Mouse (Mus musculus): ENCODE results near the gene Gm10024.
A peak's percentile ranks its signal among the peaks of the same experiment; 100 is the strongest.
"Not testable (repeated sequence)": the region's sequence is repeated elsewhere in the genome, so short reads cannot be mapped to it uniquely, and the experiment has no call there.

Gene Gm10024

DNA sequence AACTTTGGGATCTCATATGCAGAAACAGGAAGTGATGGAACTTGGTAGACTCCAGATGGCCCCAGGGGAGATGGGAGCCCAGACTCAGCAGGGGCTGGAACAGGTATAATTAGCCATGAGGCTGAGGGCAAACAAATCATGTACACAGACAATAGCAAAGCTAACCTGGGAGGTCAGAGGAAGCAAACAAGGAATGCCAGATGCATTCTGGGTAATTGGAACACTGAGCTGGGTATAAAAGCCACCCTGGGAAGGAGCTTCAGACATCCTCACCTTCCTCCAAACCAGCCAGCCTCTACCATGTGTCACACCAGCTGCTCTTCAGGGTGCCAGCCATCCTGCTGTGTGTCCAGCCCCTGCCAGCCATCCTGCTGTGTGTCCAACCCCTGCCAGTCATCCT, at the start of gene Gm10024:
TSS of gene Gm10024 (plus strand) at position 301 of the 400 bp plus-strand sequence.
- DNase-seq (ENCODE audit: low read depth, low spot score) = not testable (repeated sequence)

GRCm38 (mm10) chr10:77663949-77664665, 47.1 kb upstream of the Gm10024 start:
- no peak for DNase-seq (ENCODE audit: low read depth, low spot score)

DNA sequence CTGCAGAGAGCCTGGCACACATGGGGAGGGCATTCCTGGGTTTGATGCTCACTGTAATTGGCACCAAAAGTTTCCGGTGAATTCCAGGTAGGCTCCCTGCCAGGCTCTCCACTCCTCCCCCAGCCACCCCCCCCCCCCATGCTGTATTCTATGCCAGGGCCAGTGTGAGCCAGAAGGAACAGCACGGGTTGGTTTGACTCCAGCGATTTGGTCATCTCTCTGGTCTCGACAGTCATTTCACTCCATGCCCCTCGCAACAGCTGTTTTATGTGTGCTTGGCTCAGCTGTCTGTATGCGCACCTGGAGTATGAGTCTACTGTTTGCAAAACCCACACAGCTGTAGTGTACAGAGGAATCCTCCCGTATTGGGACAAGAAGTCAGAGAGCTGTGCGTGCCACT, 44.9 kb upstream of the Gm10024 start:
- DNase-seq (ENCODE audit: low read depth, low spot score) = no peak

GRCm38 (mm10) chr10:77667402-77667801, 43.9 kb upstream of the Gm10024 start:
- peak; percentile 40 for DNase-seq (ENCODE audit: low read depth, low spot score)

DNA sequence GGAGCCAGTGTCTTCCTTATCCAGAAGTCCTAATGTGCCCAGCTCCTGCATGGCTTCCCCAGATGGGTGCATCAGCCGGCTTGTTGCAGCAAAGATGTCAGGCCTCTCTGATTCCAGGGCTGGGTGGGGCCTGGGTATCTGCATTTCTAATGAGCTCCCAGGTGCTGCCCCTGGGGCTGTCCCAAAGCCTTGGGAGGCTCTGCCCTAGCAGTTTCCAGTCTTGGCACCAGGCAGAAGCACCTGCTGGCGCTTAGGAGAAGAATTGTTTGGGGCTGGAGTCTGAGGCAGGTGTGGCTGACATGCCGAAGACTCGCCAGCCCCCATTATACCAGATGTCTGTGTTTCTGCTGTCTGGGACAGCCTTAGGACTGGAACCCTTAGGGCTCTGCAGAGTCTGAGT, 40.5 kb upstream of the Gm10024 start:
- DNase-seq (ENCODE audit: low read depth, low spot score) = no peak

GRCm38 (mm10) chr10:77671519-77671918, 39.7 kb upstream of the Gm10024 start:
- no peak for DNase-seq (ENCODE audit: low read depth, low spot score)

- no peak for DNase-seq (ENCODE audit: low read depth, low spot score)
Measured at GRCm38 (mm10) chr10:77673765-77674164, 37.5 kb upstream of the Gm10024 start.

GRCm38 (mm10) chr10:77677562-77677961, 33.7 kb upstream of the Gm10024 start:
- no peak for DNase-seq (ENCODE audit: low read depth, low spot score)

GRCm38 (mm10) chr10:77682994-77683393, 28.3 kb upstream of the Gm10024 start:
- DNase-seq (ENCODE audit: low read depth, low spot score) = peak; percentile 11

DNA sequence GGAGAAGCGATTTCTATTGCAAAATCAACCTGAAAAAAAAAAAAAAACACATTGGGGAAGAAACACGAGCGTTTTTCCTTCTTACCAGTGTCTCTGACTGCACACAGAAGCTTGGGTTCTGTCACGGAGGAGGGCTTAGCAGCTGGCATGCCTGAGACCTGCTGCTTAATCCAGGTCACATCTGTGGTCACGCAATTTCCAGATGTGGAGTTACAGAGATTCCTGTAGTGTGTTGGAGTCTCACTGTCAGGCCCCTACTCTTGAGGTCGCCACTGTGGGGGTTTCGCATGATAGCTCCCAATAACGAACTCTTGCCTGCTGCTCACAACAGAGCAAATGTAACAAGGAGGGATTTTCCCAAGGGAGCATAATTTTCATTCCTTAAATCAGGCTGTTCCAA, 27.1 kb upstream of the Gm10024 start:
- DNase-seq (ENCODE audit: low read depth, low spot score) = no peak

DNA sequence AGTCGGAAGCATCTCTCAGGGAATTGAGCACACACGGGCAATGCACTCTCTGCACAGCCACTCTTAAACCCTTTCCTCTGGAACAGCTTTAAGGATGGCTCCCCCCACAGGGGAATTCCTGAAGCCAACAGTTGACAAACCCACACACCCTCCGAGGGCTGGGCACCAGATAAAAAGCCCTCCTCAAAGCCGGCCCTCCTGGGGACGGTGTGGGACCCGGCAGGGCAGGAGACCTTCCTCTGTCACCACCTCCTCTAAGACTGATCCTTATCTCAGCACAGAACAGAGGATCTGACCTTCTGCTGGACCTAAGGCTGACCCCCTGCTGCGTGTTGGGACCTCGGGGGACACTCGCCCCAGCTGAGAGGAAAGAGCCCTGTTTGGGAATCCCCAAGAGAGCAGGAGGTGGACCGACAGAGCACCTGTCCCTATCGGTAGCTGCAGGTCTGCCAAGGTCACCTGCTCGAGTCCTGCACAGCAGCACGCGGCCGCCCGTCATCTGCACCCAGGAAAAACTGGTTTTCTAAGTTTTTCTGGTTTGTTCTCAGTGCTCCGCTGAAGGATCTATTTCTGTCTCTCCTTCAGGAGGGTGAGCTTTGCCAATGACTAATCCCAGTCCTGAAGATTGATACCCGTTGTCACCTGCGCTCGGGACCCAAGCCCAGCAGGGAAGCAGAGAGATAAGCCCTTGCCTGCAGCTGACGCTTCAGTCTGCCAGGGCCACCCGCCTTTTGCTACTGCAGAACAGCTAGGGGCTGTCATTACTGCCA, 25.2 kb upstream of the Gm10024 start, which contains the start of gene Tspear:
TSS of gene Tspear (plus strand) at position 675 of the 770 bp plus-strand sequence.
- DNase-seq (ENCODE audit: low read depth, low spot score) = no peak

GRCm38 (mm10) chr10:77687021-77687420, 24.2 kb upstream of the Gm10024 start:
- no peak for DNase-seq (ENCODE audit: low read depth, low spot score)

GRCm38 (mm10) chr10:77690356-77690807, 20.9 kb upstream of the Gm10024 start, which contains the start of gene Gm19402:
TSS of gene Gm19402 (minus strand) at chr10:77690757.
- not testable (repeated sequence) for DNase-seq (ENCODE audit: low read depth, low spot score)

DNA sequence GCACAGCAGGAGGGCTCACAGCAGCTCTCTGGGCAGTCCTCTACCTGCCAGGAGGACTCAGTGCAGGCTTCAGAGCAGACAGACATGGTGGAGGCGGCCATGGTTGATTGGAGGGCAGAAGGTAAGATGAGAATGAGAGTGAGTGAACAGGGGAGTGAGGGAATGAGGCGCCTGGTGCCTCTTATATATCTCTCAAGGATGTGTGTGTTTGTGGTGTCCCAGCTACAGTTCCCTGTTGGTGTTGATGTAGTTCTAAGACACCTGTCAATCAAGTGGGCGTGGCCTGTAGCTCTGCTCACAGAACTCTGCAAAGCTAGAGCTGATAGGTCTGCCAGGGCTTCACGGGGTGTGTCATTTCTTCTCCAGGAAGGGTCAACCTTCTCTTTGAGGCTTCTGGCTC, 14.1 kb upstream of the Gm10024 start, which contains the start of gene Gm9508:
TSS of gene Gm9508 (minus strand) at position 101 of the 400 bp plus-strand sequence.
- no peak for DNase-seq (ENCODE audit: low read depth, low spot score)

- DNase-seq (ENCODE audit: low read depth, low spot score) = no peak
Measured at GRCm38 (mm10) chr10:77706326-77706725, 4.9 kb upstream of the Gm10024 start, which contains the start of gene Gm10272. TSS of gene Gm10272 (plus strand) at chr10:77706626.

- no peak for DNase-seq (ENCODE audit: low read depth, low spot score)
Measured at GRCm38 (mm10) chr10:77709831-77710230, 1.4 kb upstream of the Gm10024 start.

- no peak for DNase-seq (ENCODE audit: low read depth, low spot score)
Measured at GRCm38 (mm10) chr10:77713734-77714133, 2.5 kb downstream of the Gm10024 start.

GRCm38 (mm10) chr10:77715507-77715906, 4.2 kb downstream of the Gm10024 start, which contains the start of gene Gm10142:
TSS of gene Gm10142 (plus strand) at chr10:77715807.
- DNase-seq (ENCODE audit: low read depth, low spot score) = no peak

DNA sequence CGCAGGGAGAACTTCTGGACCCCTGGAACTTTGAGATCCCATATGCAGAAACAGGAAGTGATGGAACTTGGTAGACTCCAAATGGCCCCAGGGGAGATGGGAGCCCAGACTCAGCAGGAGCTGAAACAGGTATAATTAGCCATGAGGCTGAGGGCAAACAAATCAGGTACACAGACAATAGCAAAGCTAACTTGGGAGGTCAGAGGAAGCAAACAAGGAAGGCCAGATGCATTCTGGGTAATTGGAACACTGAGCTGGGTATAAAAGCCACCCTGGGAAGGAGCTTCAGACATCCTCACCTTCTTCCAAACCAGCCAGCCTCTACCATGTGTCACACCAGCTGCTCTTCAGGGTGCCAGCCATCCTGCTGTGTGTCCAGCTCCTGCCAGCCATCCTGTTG, 9.0 kb downstream of the Gm10024 start, which contains the start of gene Krtap12-1:
TSS of gene Krtap12-1 (plus strand) at position 301 of the 400 bp plus-strand sequence.
- not testable (repeated sequence) for DNase-seq (ENCODE audit: low read depth, low spot score)

DNA sequence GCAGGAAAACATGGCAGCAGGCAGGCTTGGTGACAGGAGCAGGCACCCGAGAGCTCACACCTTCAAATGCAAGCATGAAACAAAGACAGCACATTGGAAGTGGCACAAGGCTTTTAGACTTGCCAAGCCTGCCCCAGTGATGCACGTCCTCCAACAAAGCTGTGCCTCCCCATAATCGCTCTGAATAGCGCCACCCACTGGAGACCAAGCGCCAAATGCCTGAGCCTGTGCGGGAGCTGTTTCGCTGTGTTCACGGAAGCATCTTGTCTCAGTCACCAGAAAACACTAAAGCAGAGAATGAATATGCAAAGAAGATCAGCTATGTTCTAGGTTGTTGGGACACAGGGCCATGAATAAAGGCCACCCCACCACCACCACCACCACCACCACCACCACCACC, 13.6 kb downstream of the Gm10024 start:
- DNase-seq (ENCODE audit: low read depth, low spot score) = no peak

GRCm38 (mm10) chr10:77726186-77726585, 14.9 kb downstream of the Gm10024 start, which contains the start of gene Gm10100:
TSS of gene Gm10100 (plus strand) at chr10:77726486.
- no peak for DNase-seq (ENCODE audit: low read depth, low spot score)

DNA sequence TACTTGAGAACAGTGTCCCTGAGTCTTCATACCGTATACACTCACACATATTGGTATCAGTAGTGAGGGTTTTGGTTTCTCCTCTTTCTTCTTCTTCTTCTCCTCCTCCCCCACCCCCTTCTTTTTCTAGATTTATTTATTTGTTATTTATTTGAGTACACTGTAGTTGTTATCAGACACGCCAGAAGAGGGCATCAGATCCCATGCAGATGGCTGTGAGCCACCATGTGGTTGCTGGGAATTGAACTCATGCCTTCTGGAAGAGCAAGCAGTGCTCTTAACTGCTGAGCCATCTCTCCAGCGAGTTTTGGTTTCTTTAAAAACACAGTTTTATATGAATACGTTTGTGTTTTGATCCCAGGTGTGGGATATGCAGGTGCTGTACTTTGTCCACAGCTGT, 17.0 kb downstream of the Gm10024 start:
- no peak for DNase-seq (ENCODE audit: low read depth, low spot score)

Data from telencephalon, adult 2 months (tissue).